Mouse (Mus musculus) heart, postnatal 0 days (tissue): ENCODE measurements around the gene Amdhd1. TPM values are rescaled to one million over a fixed set of nuclear protein-coding genes. Genes with fewer than 3 reads are reported as not detected.

Experiments used
- ATAC-seq: fragments of 200-750 bp; cut with Nextera tagmentation; 2 replicates; pipeline ENCODE4 v1.8.0; 2017; ENCODE audit warnings: low read depth, moderate number of reproducible peaks, moderate library complexity; ENCODE audit not compliant: insufficient read depth
- DNase-seq: peaks from one replicate; pipeline ENCODE4 v3.0.0-alpha.2; 2016; ENCODE audit warnings: low spot score
- H3K27ac ChIP-seq: fragments of 300-500 bp; sonication (generic); 2 replicates; pipeline ENCODE4 v1.5.1; 2014; ENCODE audit warnings: low read depth, mild to moderate bottlenecking
- H3K27me3 ChIP-seq: fragments of 300-500 bp; sonication (generic); 2 replicates; pipeline ENCODE4 v1.6.1; 2014; ENCODE audit warnings: low read length, mixed read lengths; ENCODE audit not compliant: control insufficient read depth, insufficient read depth
- H3K36me3 ChIP-seq: fragments of 300-500 bp; sonication (generic); replicated peaks from 2 replicates; pipeline ENCODE4 v1.6.1; 2014; ENCODE audit warnings: low read length, mixed read lengths; ENCODE audit not compliant: control insufficient read depth, insufficient read depth
- H3K4me1 ChIP-seq: fragments of 300-500 bp; sonication (generic); 2 replicates; pipeline ENCODE4 v1.6.1; 2014; ENCODE audit warnings: antibody characterized with exemption; ENCODE audit not compliant: control insufficient read depth, insufficient read depth
- H3K4me2 ChIP-seq: fragments of 300-500 bp; sonication (generic); 2 replicates; pipeline ENCODE4 v1.6.1; 2014; ENCODE audit warnings: low read depth, mild to moderate bottlenecking, low read length, moderate library complexity
- H3K4me3 ChIP-seq: fragments of 300-500 bp; sonication (generic); 2 replicates; pipeline ENCODE4 v1.5.1; 2014; ENCODE audit warnings: low read depth, low read length
- H3K9ac ChIP-seq: fragments of 300-500 bp; sonication (generic); replicated peaks from 2 replicates; pipeline ENCODE4 v1.6.1; 2014; ENCODE audit warnings: low read depth, low read length, mixed read lengths
- H3K9me3 ChIP-seq: fragments of 300-500 bp; sonication (generic); replicated peaks from 2 replicates; pipeline ENCODE4 v1.6.1; 2016; ENCODE audit warnings: low read length; ENCODE audit not compliant: control insufficient read depth
- CTCF ChIP-seq: IDR thresholded peaks from 2 replicates; pipeline ENCODE4 v1.5.1; 2016; ENCODE audit warnings: antibody characterized with exemption, control low read depth, low read depth
- EP300 ChIP-seq: IDR thresholded peaks from 2 replicates; pipeline ENCODE4 v1.6.1; 2016; ENCODE audit warnings: antibody characterized with exemption, low read depth
- WGBS: fragments of 180-500 bp; shearing (Covaris S2); extraction: QIAGEN DNeasy Blood & Tissue Kit; methylation state at CpG from one replicate; pipeline ENCODE4 v1.1.7; 2014; 5-methylcytosine and 5-hydroxymethylcytosine counted together
- polyA plus RNA-seq: library from polyadenylated mRNA; unstranded; fragments of >200 nt; fragmentation: Nextera tagmentation; extraction: Ambion mirVana; gene quantifications from 2 replicates; pipeline ENCODE4 v1.2.1, GENCODE M21; 2015
- total RNA-seq: library from RNA; depleted of rRNA; stranded (reverse); fragments of >200 nt; gene quantifications from 2 replicates; pipeline ENCODE4 v1.2.3, GENCODE M21; 2014; ENCODE audit warnings: low replicate concordance

Amdhd1 gene
- total and polyA plus RNA-seq, 2 experiments from 2014 or later = 0.04 TPM; not detected in 1

GRCm38 (mm10) chr10:93574966-93575365, 35.1 kb upstream of the Amdhd1 start:
- no peak for TF ChIP-seq CTCF
- TF ChIP-seq EP300 = no peak
- 60% methylated on average over 4 of the region's 4 CpGs for WGBS

GRCm38 (mm10) chr10:93572209-93572608, 32.4 kb upstream of the Amdhd1 start:
- H3K4me2 ChIP-seq = no peak overlapping the region
- ATAC-seq = no peak

More at GRCm38 (mm10) chr10:93574966-93575365, 35.1 kb upstream of the Amdhd1 start:
- no peak for DNase-seq
- Histone ChIP-seq H3K27ac (no peak overlapping the region), H3K36me3 (no peaks in the 10 kb centered on the region), H3K9ac (no peak overlapping the region), H3K4me2 (no peak overlapping the region), H3K4me1 (no peaks in the 10 kb centered on the region), H3K27me3 (no peaks in the 10 kb centered on the region), H3K4me3 (no peak overlapping the region), H3K9me3 (no peaks in the 10 kb centered on the region)
- no peak for ATAC-seq

DNA sequence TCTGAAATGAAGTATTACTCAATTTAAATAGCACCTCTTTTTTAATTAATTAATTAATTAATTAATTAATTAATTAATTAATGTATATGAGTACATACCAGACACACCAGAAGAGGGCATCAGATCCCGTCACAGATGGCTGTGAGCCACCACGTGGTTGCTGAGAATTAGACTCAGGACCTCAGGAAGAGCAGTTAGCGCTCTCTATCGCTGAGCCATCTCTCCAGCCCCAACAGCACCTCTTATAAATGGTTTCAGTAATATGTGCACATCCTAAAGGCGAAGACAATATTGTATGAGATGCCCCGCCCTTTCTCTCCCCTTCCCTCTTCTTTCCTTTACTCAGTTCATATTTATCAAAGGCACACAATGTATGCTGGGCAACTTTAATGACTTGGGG, 28.8 kb upstream of the Amdhd1 start:
- no peak overlapping the region for H3K4me3 ChIP-seq
- no peaks in the 10 kb centered on the region for H3K9me3 ChIP-seq
- no peaks in the 10 kb centered on the region for H3K36me3 ChIP-seq
- no peak overlapping the region for H3K27ac ChIP-seq
- H3K4me1 ChIP-seq = no peaks in the 10 kb centered on the region
- TF ChIP-seq CTCF (no peak), EP300 (no peak)
- H3K27me3 ChIP-seq = no peaks in the 10 kb centered on the region
- 82% methylated on average over 6 of the region's 6 CpGs for WGBS
- ATAC-seq (no peak), DNase-seq (no peak)
- H3K4me2 ChIP-seq = no peak overlapping the region
- H3K9ac ChIP-seq = no peak overlapping the region

More at GRCm38 (mm10) chr10:93572209-93572608, 32.4 kb upstream of the Amdhd1 start:
- H3K9me3 ChIP-seq = no peaks in the 10 kb centered on the region
- no peak overlapping the region for H3K4me3 ChIP-seq
- no peaks in the 10 kb centered on the region for H3K27me3 ChIP-seq
- no peak overlapping the region for H3K27ac ChIP-seq
- H3K9ac ChIP-seq = no peak overlapping the region
- no peak for DNase-seq
- no peak for TF ChIP-seq CTCF
- no peak for TF ChIP-seq EP300
- no peaks in the 10 kb centered on the region for H3K36me3 ChIP-seq
- 38% methylated on average over 2 of the region's 2 CpGs for WGBS
- no peaks in the 10 kb centered on the region for H3K4me1 ChIP-seq

DNA sequence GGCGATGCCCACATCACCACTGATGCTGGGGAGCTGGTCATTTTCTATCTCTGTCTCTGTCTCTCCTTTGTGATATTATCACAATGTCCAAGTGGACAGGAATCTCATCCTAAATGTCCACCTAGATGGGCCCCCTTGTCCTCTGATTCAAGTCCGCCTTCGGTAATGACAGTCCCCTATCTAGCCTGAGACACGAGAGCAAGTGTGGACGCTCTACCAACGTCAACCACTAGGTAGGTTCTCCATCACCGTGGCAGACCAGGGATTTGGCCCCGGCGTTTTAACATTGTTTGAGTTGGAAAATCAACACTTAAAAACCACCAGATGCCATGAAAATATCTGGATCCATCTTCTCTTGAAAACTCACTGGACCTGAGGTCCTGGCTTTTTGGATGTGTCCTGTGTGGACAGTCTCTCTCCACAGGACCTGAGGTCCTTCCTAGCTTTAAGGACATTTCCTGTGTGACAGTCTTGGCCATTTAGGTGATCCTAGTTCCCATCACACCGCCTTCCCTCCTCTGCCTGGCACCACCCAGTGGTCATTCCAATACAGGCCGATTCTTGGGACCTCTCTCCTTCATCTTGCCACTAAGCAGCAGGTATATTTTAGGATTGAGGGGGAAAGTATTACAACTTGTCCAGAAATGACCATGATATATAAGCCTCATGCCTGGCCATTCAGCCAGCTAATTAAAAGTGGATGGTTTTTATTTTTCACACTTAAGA, 28.2 kb upstream of the Amdhd1 start:
- WGBS = 82% methylated on average over 11 of the region's 11 CpGs
- no peaks in the 10 kb centered on the region for H3K4me1 ChIP-seq
- no peak overlapping the region for H3K4me2 ChIP-seq
- H3K27ac ChIP-seq = no peak overlapping the region
- H3K4me3 ChIP-seq = no peak overlapping the region
- no peaks in the 10 kb centered on the region for H3K36me3 ChIP-seq
- H3K9ac ChIP-seq = no peak overlapping the region
- no peak for ATAC-seq
- no peak for DNase-seq
- H3K9me3 ChIP-seq = no peaks in the 10 kb centered on the region
- TF ChIP-seq CTCF (0 out of 2 replicates have a peak, but pooled peaks have one; percentile 5), EP300 (no peak)
- H3K27me3 ChIP-seq = no peaks in the 10 kb centered on the region

DNA sequence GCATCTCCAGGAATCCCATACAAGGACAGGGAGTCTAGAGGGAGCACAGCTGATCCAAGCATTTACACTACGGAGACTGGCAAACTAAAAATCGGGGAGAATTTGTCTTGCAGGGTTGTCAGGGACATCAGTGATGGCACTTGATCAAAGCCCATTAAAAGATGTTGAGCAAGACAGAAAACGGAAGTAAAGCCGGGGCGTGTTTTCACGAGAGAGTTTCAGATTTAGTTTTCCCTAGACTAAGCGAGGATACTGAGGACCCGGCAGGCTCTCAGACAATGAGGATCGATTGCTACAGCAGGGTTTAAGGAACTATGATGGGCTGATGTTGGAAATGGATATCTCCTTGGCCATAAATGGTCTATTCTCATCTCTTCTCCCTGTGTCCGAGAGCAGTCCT, 27.2 kb upstream of the Amdhd1 start:
- ATAC-seq (no peak), DNase-seq (no peak)
- Histone ChIP-seq H3K4me1 (no peaks in the 10 kb centered on the region), H3K9me3 (no peaks in the 10 kb centered on the region), H3K27me3 (no peaks in the 10 kb centered on the region), H3K9ac (no peak overlapping the region), H3K4me3 (no peak overlapping the region), H3K27ac (no peak overlapping the region), H3K4me2 (no peak overlapping the region), H3K36me3 (no peaks in the 10 kb centered on the region)
- no peak for TF ChIP-seq CTCF
- 85% methylated on average over 10 of the region's 10 CpGs for WGBS
